Mouse (Mus musculus) sigmoid colon, adult 10 weeks (tissue): ENCODE data around the gene B4galnt3. TPM values are rescaled to one million over a fixed set of nuclear protein-coding genes. Genes with fewer than 3 reads are reported as not detected.

Source experiments
- polyA plus RNA-seq: library from polyadenylated mRNA; stranded (reverse); fragments of 350-450 nt; fragmentation: Illumina TruSeq; extraction: RNeasy Lipid Tissue Mini Kit (QIAGEN cat#74804); gene quantifications from one replicate; pipeline ENCODE4 v1.2.3, GENCODE M21; 2014; ENCODE audit warnings: low read depth, low replicate concordance

Gene B4galnt3
- 5.0 TPM for polyA plus RNA-seq

GRCm38 (mm10) chr6:120294056-120294784 lies at the start of gene B4galnt3, which contains the start of gene D330020A13Rik:
Gene B4galnt3 (minus strand): TSS chr6:120294559.
Gene D330020A13Rik (plus strand): TSS chr6:120294364.

Other genes starting within 250 kb of the B4galnt3 start
- gene Ninj2, start 201.2 kb downstream of the B4galnt3 start, polyA plus RNA-seq, result not detected
- not detected for gene D330020A13Rik, start 195 bp downstream of the B4galnt3 start, polyA plus RNA-seq
- gene Kdm5a, start 69.6 kb upstream of the B4galnt3 start, polyA plus RNA-seq, result 71.7 TPM
- gene Ccdc77, start 69.8 kb upstream of the B4galnt3 start, polyA plus RNA-seq, result 15.6 TPM
- gene Il17ra, start 168.7 kb upstream of the B4galnt3 start, polyA plus RNA-seq, result 4.0 TPM
- not detected for gene Tmem121b, start 199.2 kb upstream of the B4galnt3 start, polyA plus RNA-seq
- gene Hdhd5, start 236.8 kb upstream of the B4galnt3 start, polyA plus RNA-seq, result 9.1 TPM